Mouse (Mus musculus) liver, adult 10 weeks (tissue): ENCODE results near the gene Psmd5. TPM values are rescaled to one million over a fixed set of nuclear protein-coding genes. Genes with fewer than 3 reads are reported as not detected.

Experiments used
- polyA plus RNA-seq: library from polyadenylated mRNA; stranded (reverse); fragments of 350-450 nt; fragmentation: Illumina TruSeq; extraction: RNeasy Lipid Tissue Mini Kit (QIAGEN cat#74804); gene quantifications from one replicate; pipeline ENCODE4 v1.2.3, GENCODE M21; 2014; ENCODE audit warnings: low read depth, low replicate concordance

The Psmd5 gene
- 31.5 TPM for polyA plus RNA-seq

GRCm38 (mm10) chr2:34874816-34875345, at the start of gene Psmd5:
Psmd5 (minus strand) TSS chr2:34874968.

DNA sequence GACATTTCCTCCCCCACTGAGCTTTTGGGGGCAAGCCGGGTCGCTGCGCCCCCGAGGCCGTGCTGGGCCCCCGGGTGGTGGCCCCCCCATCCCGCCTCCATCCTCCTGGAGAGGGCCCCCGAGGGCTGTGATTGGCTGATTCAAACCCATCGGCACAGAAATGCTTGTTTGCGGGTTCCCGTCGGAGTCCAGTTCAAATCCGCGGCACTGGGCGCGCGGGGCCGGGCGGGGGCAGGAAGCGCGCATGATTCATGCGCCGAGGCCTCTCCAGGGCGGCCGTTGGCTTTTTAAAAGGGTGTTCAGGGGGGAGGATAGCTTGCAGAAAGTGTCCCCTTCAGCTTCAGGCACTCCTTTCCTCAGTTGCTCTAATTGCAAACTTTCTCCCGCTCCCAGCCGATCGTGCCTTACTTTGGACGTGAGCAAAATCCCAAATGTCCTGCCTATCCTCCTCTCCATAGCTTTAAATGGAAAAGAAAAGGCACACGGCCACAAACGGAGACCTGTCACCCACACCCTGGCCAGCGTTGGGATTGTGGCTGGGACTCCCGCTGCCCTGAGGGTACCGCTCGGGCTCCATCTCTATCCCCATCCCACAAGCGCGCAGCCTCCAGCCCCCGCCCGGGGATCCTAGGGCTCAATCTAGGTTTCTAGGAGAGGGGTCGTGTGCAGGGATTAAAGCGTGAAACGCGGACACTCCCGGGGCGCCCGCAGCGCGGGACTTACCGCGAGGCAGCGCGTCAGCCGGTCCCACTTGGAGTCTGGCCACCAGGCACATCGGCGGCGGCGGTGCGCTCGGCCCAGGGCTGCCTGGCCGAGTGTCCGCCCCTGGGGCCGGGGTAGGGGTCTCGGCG, 38.7 kb upstream of the Psmd5 start, which contains the start of gene Phf19:
TSS of gene Phf19 (minus strand) at position 809 of the 851 bp plus-strand sequence.

GRCm38 (mm10) chr2:34874271-34874670, 497 bp downstream of the Psmd5 start, which contains the start of gene Cutal:
Cutal (plus strand) TSS chr2:34874396.

DNA sequence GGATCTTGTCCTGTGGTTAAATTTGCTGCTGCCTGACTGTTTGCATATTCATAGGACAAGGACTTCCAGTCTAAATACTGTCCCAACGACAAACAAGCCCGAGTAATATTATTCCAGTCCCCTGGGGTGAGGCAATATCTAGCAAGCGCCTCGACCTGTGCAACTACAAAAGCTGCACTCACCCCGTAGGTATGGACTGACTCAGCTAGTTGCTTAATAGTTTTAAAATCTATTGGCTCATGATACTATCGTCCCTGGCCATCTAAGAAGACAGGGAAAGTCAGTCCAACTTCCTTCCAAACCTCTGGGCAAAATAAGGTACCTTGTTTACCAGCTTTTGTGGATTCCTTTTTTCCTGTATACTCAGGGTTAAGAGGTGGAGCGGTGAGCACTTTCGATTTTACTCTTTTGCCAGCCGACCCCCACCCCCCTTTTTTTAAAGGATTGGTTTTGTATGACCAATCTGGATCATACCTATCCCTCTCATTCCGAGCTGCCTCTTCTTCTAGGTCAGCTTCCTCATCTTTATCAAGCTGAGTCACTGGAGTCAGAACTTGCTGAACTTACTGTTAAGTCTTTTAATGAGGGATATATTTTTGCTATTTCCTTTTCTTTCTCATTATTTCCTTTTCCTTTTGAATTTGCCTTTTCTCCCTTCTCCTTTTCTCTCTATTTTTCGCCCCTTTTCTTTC, 41.9 kb downstream of the Psmd5 start, which contains the start of gene Gm34653:
TSS of gene Gm34653 (plus strand) at position 242 of the 692 bp plus-strand sequence.

GRCm38 (mm10) chr2:34825827-34826459, 48.8 kb downstream of the Psmd5 start, which contains the start of gene Fbxw2:
Fbxw2 (minus strand) TSS chr2:34826311.

Other genes starting within 250 kb of the Psmd5 start
- gene Gapvd1, start 119.7 kb downstream of the Psmd5 start, polyA plus RNA-seq, result 18.0 TPM
- gene Hspa5, start 103.0 kb downstream of the Psmd5 start, polyA plus RNA-seq, result 1,172 TPM
- 3.3 TPM for gene Rabepk, start 75.1 kb downstream of the Psmd5 start, polyA plus RNA-seq
- gene Fbxw2, start 48.7 kb downstream of the Psmd5 start, polyA plus RNA-seq, result 53.2 TPM
- gene Gm34653, start 42.0 kb downstream of the Psmd5 start, polyA plus RNA-seq, result not detected
- 62.6 TPM for gene Cutal, start 572 bp downstream of the Psmd5 start, polyA plus RNA-seq
- not detected for gene Phf19, start 39.1 kb upstream of the Psmd5 start, polyA plus RNA-seq
- 0.21 TPM for gene Traf1, start 86.8 kb upstream of the Psmd5 start, polyA plus RNA-seq
- 926 TPM for gene Hc, start 186.5 kb upstream of the Psmd5 start, polyA plus RNA-seq
- 1,105 TPM for gene AI182371, start 226.6 kb upstream of the Psmd5 start, polyA plus RNA-seq
- 22.3 TPM for gene Cntrl, start 234.5 kb upstream of the Psmd5 start, polyA plus RNA-seq